Mouse (Mus musculus) left cerebral cortex, postnatal 4 days (tissue): ENCODE measurements at regions not wholly inside any gene's neighbourhood (a gene's known extent, or its start where the extent isn't known, plus 50 kb on each side); places are given as distances from the start of the nearest gene placed in this dataset.

Experiments
- DNase-seq: peaks from one replicate; pipeline ENCODE4 v3.0.0-alpha.2; 2022
- intact Hi-C: fragments of 180-260 bp; cut with DNase I; formaldehyde crosslinking; loops from one replicate; pipeline ENCODE4 v1.15.1; 2025

DNA sequence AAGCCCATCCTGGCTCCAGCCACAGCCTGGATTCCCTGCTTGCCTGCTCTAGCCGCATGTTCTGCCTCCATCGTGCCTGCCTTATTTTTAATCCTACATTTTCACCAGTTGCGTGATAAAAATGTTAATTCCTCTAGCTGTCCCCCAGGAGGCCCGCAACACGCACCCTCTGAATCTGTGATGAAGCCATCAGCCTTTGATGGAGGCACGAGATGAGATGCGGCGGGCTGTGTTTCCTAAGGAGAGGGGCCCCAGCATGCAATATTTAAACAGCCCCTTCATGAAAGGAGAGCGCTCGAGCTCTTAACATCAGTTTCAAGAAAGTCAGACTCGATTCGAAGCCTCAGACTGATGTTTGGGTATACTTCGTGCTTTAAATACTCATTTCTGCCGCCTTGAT is 76.3 kb downstream of the Nptx2 start:
- DNase-seq = no peak
- intact Hi-C loops = no loop called here

DNA sequence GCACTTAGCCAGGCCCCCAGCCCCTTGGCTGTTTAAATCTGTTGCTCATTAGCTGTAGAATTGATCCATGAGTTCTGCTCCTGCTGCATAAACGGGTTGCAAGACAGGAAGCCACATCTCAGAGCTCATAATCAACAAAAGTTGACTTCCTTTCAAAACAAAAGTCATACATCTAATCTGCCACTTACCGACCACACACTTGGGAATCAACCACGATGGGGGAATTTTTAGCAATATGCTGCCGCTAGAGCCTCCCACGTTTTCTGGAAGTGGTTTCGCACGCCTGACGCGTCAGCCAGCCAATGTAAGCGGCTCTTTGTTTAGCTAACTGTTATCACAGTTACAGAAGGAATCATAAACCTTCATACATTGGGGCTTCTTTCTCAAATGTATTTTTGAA is 77.7 kb downstream of the Nptx2 start:
- no peak for DNase-seq
- intact Hi-C loops = no loop called here

- intact Hi-C loops = no loop called here
- DNase-seq = no peak
These were observed 86.6 kb downstream of the Nptx2 start for GRCm38 (mm10) chr5:144632295-144632694.

- peak; percentile 34 for DNase-seq
- intact Hi-C loops = no loop called here
These were observed 92.9 kb downstream of the Nptx2 start for GRCm38 (mm10) chr5:144638631-144639030.

DNA sequence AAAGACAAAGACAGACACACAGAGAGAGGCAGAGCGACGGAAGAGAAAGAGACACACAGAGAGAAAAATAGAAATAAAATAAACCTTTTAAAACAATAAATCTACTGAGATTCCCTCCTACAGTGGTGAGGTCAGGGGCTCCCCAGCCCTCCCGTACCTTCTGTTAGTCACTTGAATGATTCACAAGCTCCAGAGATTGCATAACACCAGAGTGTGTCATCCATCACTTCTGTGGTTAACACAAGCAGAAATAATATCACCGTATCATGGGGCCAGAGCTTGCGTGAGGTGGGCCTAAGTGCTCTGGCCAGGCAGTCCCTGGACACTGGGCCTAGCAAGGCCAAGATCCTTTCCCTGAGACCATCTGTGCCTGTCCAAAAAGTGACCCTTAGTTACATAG is 93.9 kb downstream of the Nptx2 start:
- intact Hi-C loops = no loop called here

DNA sequence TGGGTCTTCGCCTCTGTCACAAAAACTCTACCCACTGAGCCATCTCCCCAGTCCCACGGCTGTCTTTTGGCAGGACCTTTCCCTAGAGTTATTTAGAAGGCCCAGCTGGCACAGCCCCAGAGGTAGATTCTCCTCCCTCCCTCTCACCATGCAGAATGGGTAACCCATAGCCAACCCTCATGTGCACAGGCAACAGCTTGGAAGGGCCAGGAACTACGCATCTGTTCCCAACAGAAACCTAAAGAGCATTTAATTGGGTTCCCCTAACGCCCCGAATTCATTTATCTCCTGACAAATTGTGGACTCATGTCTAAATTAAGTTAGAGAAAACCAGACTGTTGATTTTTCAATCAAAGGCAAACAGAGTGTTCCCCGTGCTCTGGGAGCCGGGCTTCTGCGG is 97.1 kb downstream of the Nptx2 start:
- intact Hi-C loops = no loop called here
- DNase-seq = peak; percentile 31

More for the DNA sequence above, 93.9 kb downstream of the Nptx2 start:
- no peak for DNase-seq

GRCm38 (mm10) chr5:144643438-144643837 is 97.7 kb downstream of the Nptx2 start:
- intact Hi-C loops = no loop called here
- no peak for DNase-seq

DNA sequence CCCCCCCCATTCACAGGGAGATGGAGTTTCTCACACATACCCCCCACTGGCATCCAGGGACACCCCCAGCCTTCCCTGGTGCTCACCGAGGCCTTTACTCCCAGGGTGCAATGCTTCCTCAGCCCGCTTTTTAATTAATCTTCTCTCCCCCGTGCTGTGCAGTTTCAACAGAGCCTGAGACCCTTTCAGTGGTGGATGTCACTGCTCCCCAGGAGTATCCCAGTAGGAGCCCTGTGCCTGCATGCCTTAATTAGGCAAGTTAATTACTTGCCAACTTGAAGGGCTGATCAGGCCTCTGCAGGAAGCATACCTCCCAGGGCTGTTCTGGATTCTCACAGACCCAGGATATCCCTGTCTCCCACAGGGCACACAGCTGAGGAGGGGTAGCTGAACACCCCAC is 99.7 kb downstream of the Nptx2 start:
- intact Hi-C loops = no loop called here
- DNase-seq = no peak

DNA sequence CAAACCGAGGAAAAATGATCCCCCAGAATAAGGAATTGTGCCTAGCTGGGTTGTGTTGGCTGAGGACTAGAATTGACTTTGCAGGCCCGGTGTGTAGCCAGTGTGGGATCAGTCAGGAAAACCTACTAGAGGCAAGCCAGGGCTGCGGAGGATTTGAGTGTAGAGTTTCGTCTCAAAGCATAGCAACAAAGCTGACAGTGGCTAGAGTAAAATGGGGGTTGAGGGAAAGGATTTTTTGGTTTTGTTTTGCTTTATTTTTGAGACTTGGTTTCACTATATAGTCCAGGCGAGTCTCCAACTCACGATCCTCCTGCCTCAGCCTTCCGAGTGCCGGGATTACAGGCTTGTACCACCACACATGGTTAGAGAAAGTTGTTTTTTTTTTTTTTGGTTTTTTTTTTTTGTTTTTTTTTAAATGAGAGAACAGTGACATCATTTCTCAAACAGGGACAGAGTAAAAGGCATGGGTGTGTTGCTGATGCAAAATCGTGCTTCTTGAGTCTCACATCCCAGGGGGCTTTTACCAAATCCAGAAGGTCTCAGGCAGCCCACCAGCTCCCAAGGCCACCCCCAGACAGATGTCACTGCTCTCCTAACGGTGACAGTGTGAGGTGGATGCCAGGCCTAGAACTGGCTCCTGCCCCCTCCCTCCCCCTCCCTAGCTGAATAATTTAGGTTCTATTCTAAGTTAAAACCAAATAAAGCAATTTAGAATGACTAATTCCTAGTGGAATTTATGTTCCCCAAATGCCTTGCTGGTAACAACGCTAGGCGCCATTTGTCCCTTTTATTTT is 101.8 kb downstream of the Nptx2 start:
- intact Hi-C loops = no loop called here
- no peak for DNase-seq

GRCm38 (mm10) chr5:144652231-144652630 is 106.5 kb downstream of the Nptx2 start:
- no peak for DNase-seq
- intact Hi-C loops = no loop called here

- intact Hi-C loops = no loop called here
- DNase-seq = no peak
These were observed 99.6 kb downstream of the Tmem130 start for GRCm38 (mm10) chr5:144662031-144662430.

- intact Hi-C loops = no loop called here
- DNase-seq = no peak
These were observed 97.6 kb downstream of the Tmem130 start for GRCm38 (mm10) chr5:144663981-144664380.

GRCm38 (mm10) chr5:144664571-144665295 is 96.9 kb downstream of the Tmem130 start:
- DNase-seq = no peak
- intact Hi-C loops = no loop called here

DNA sequence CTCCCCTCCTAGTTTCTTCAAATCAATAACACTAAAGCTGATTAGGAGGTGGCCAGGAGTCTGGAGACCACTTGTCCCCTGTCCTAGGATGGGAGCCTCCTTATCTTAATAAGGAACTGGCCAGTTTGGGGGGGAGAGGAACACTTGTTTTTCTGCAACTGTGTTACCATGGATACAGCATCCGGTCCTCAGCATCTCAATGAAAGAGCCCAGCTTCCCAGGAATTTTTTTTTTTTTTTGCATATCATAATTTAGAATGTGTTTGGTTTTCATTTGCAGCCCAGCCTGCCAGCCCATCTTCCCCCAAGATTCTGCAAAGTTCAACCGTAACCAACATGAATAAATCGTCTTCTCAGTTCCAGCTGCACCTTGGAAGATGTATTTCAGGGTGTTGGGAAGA is 93.6 kb downstream of the Tmem130 start:
- intact Hi-C loops = no loop called here
- DNase-seq = no peak

DNA sequence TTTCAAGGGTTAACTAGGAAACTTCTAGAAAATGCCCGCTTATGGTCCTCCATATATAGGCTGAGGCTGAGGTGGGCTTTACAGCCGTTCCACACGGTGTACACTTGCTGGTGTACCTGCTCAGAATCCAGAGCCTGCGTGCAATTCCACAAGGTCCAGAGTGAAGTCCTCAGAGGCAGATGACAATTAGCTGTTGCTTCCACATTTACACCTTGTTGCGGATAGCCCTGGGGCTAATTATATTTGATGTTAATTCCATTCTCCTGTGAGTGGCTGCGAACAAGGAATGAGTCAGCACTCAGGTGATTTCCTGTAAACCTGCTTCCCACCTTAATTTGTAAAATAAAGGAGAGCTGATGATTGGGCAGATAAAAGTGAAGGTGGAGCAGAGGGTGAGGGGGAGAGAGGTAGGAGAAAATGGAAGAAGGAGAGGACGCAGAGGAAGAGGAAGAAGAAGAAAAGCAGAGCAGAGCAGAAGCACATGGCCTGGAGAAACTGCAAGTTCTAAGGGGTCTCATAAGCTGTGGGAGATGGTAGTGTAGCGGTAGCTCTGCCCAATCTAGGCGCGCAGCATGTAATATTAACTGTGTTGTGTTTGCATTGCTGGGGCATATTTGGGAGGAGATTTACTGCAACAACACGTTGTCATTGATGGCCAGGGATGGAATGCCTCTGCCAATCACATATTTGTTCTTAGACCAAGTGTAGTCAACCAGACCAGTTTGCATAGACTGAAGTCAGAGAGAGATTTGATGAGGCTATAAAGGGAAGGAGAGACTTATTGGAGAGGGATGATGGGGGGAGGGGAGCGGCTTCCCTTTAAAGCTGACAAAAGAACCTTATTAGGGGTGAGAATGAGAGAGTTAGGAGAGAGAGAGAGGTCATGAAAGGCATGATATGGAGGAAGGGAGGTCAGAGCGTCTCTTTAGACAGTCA is 82.5 kb downstream of the Tmem130 start:
- intact Hi-C loops = no loop called here
- DNase-seq = no peak

- no peak for DNase-seq
- intact Hi-C loops = no loop called here
These were observed 77.4 kb downstream of the Tmem130 start for GRCm38 (mm10) chr5:144684184-144684583.
